Mouse (Mus musculus) forebrain, embryonic 11.5 days (tissue): ENCODE measurements at regions not wholly inside any gene's neighbourhood (a gene's known extent, or its start where the extent isn't known, plus 50 kb on each side); places are given as distances from the start of the nearest gene placed in this dataset.

Experiments
- ATAC-seq: fragments of 200-750 bp; cut with Nextera tagmentation; replicated peaks from 2 replicates; pipeline ENCODE4 v1.8.0; 2017; ENCODE audit warnings: moderate TSS enrichment; ENCODE audit not compliant: low FRiP score
- DNase-seq: peaks from one replicate; pipeline ENCODE4 v3.0.0-alpha.2; 2017; ENCODE audit warnings: low spot score
- H3K27ac ChIP-seq: fragments of 300-500 bp; sonication (generic); 2 replicates; pipeline ENCODE4 v1.5.1; 2014; ENCODE audit warnings: low read depth, low read length
- H3K27me3 ChIP-seq: fragments of 300-500 bp; sonication (generic); 2 replicates; pipeline ENCODE4 v1.6.1; 2014; ENCODE audit warnings: mild to moderate bottlenecking, low read length, mixed read lengths; ENCODE audit not compliant: control insufficient read depth, insufficient read depth
- H3K36me3 ChIP-seq: fragments of 300-500 bp; sonication (generic); 2 replicates; pipeline ENCODE4 v1.6.1; 2014; ENCODE audit warnings: mild to moderate bottlenecking, low read length, moderate library complexity, mixed read lengths; ENCODE audit not compliant: control insufficient read depth, insufficient read depth
- H3K4me1 ChIP-seq: fragments of 300-500 bp; sonication (generic); replicated peaks from 2 replicates; pipeline ENCODE4 v1.6.1; 2014; ENCODE audit warnings: low read length, mixed read lengths; ENCODE audit not compliant: control insufficient read depth, insufficient read depth
- H3K4me2 ChIP-seq: fragments of 300-500 bp; sonication (generic); 2 replicates; pipeline ENCODE4 v1.6.1; 2014; ENCODE audit warnings: low read depth, mild to moderate bottlenecking, low read length, moderate library complexity, mixed read lengths; ENCODE audit not compliant: severe bottlenecking
- H3K4me3 ChIP-seq: fragments of 300-500 bp; sonication (generic); 2 replicates; pipeline ENCODE4 v1.5.1; 2014; ENCODE audit warnings: low read depth, low read length
- H3K9ac ChIP-seq: fragments of 300-500 bp; sonication (generic); 2 replicates; pipeline ENCODE4 v1.6.1; 2014; ENCODE audit warnings: low read length
- H3K9me3 ChIP-seq: fragments of 300-500 bp; sonication (generic); 2 replicates; pipeline ENCODE4 v1.6.1; 2016; ENCODE audit warnings: low read length, mixed read lengths; ENCODE audit not compliant: control insufficient read depth
- WGBS: fragments of 180-500 bp; shearing (Covaris S2); extraction: QIAGEN DNeasy Blood & Tissue Kit; methylation state at CpG from one replicate; pipeline ENCODE4 v1.1.7; 2014; 5-methylcytosine and 5-hydroxymethylcytosine counted together

GRCm38 (mm10) chr1:76053378-76054171, 507.5 kb downstream of the Slc4a3 start:
- Histone ChIP-seq H3K27me3 (no peaks in the 10 kb centered on the region), H3K4me3 (no peak overlapping the region), H3K9me3 (no peaks in the 10 kb centered on the region), H3K27ac (no peak overlapping the region), H3K4me1 (no peaks in the 10 kb centered on the region), H3K36me3 (no peaks in the 10 kb centered on the region), H3K9ac (no peak overlapping the region), H3K4me2 (no peak overlapping the region)
- no peak for DNase-seq
- WGBS = 53% methylated on average over 10 of the region's 10 CpGs
- peak; percentile 70 for ATAC-seq

GRCm38 (mm10) chr1:76065783-76066182, 519.7 kb downstream of the Slc4a3 start:
- Histone ChIP-seq H3K27me3 (no peaks in the 10 kb centered on the region), H3K4me1 (no peaks in the 10 kb centered on the region; the same call in 1 of the 2 replicates), H3K27ac (no peak overlapping the region), H3K9me3 (no peaks in the 10 kb centered on the region), H3K36me3 (no peaks in the 10 kb centered on the region), H3K4me3 (no peak overlapping the region), H3K4me2 (no peak overlapping the region), H3K9ac (no peak overlapping the region)
- ATAC-seq = no peak
- DNase-seq = no peak
- 73% methylated on average over 6 of the region's 6 CpGs for WGBS

GRCm38 (mm10) chr1:76070831-76071321, 524.8 kb downstream of the Slc4a3 start:
- ATAC-seq = no peak
- Histone ChIP-seq H3K4me2 (no peak overlapping the region), H3K36me3 (no peaks in the 10 kb centered on the region), H3K4me3 (no peak overlapping the region), H3K4me1 (no peaks in the 10 kb centered on the region; the same call in 1 of the 2 replicates), H3K9ac (no peak overlapping the region), H3K27me3 (no peaks in the 10 kb centered on the region), H3K27ac (no peak overlapping the region), H3K9me3 (no peaks in the 10 kb centered on the region)
- DNase-seq = no peak
- 74% methylated on average over 16 of the region's 16 CpGs for WGBS

- H3K27me3 ChIP-seq = no peaks in the 10 kb centered on the region
- ATAC-seq (no peak), DNase-seq (no peak)
- H3K9ac ChIP-seq = no peak overlapping the region
- 62% methylated on average over 3 of the region's 3 CpGs for WGBS
- H3K36me3 ChIP-seq = no peaks in the 10 kb centered on the region
- no peak overlapping the region for H3K4me2 ChIP-seq
- H3K9me3 ChIP-seq = no peaks in the 10 kb centered on the region
- H3K4me3 ChIP-seq = no peak overlapping the region
- H3K27ac ChIP-seq = peak overlapping the region; percentile 19; the same call in 1 of the 2 replicates
- H3K4me1 ChIP-seq = no peaks in the 10 kb centered on the region; the same call in 1 of the 2 replicates
Measured at GRCm38 (mm10) chr1:76075213-76075612, 529.1 kb downstream of the Slc4a3 start.

- peak; percentile 51 for DNase-seq
- Histone ChIP-seq H3K27ac (peak overlapping the region; percentile 50; the same call in 1 of the 2 replicates), H3K9me3 (no peaks in the 10 kb centered on the region), H3K9ac (no peak overlapping the region), H3K27me3 (no peaks in the 10 kb centered on the region), H3K4me2 (peak overlapping the region; percentile 15; the same call in 1 of the 2 replicates), H3K4me3 (no peak overlapping the region), H3K4me1 (no peaks in the 10 kb centered on the region; the same call in 1 of the 2 replicates), H3K36me3 (no peaks in the 10 kb centered on the region)
- WGBS = 19% methylated on average over 10 of the region's 10 CpGs
- ATAC-seq = 0 out of 2 replicates have a peak, but pooled peaks have one; percentile 24
Measured at GRCm38 (mm10) chr1:76075685-76076455, 529.8 kb downstream of the Slc4a3 start.

GRCm38 (mm10) chr1:76080241-76080640, 534.2 kb downstream of the Slc4a3 start:
- 76% methylated on average over 6 of the region's 6 CpGs for WGBS

GRCm38 (mm10) chr1:76081700-76082099, 535.6 kb downstream of the Slc4a3 start:
- H3K9me3 ChIP-seq = no peaks in the 10 kb centered on the region
- no peak overlapping the region for H3K4me2 ChIP-seq
- ATAC-seq (no peak), DNase-seq (no peak)
- 0 out of 2 replicates have a peak, but pooled peaks cover 2% of the 10 kb centered on the region for H3K4me1 ChIP-seq
- 57% methylated on average over 4 of the region's 4 CpGs for WGBS
- no peak overlapping the region for H3K4me3 ChIP-seq
- H3K9ac ChIP-seq = no peak overlapping the region
- H3K27me3 ChIP-seq = no peaks in the 10 kb centered on the region
- no peaks in the 10 kb centered on the region for H3K36me3 ChIP-seq
- no peak overlapping the region for H3K27ac ChIP-seq

More at GRCm38 (mm10) chr1:76080241-76080640, 534.2 kb downstream of the Slc4a3 start:
- Histone ChIP-seq H3K4me2 (no peak overlapping the region), H3K9ac (no peak overlapping the region), H3K27me3 (no peaks in the 10 kb centered on the region), H3K4me1 (peaks cover 2% of the 10 kb centered on the region; the same call in 1 of the 2 replicates), H3K4me3 (no peak overlapping the region), H3K36me3 (no peaks in the 10 kb centered on the region), H3K27ac (no peak overlapping the region), H3K9me3 (no peaks in the 10 kb centered on the region)
- DNase-seq (no peak), ATAC-seq (no peak)

GRCm38 (mm10) chr1:76083273-76084036, 537.4 kb downstream of the Slc4a3 start:
- H3K4me3 ChIP-seq = no peak overlapping the region
- H3K9me3 ChIP-seq = no peaks in the 10 kb centered on the region
- 89% methylated on average over 3 of the region's 3 CpGs for WGBS
- H3K27ac ChIP-seq = no peak overlapping the region
- ATAC-seq (no peak), DNase-seq (no peak)
- H3K27me3 ChIP-seq = no peaks in the 10 kb centered on the region
- H3K4me1 ChIP-seq = 0 out of 2 replicates have a peak, but pooled peaks cover 2% of the 10 kb centered on the region
- no peak overlapping the region for H3K9ac ChIP-seq
- no peak overlapping the region for H3K4me2 ChIP-seq
- H3K36me3 ChIP-seq = no peaks in the 10 kb centered on the region
